Mouse (Mus musculus): ENCODE results near the gene Ift81. TPM values are rescaled to one million over a fixed set of nuclear protein-coding genes. Genes with fewer than 3 reads are reported as not detected.

Ift81 gene
- polyA plus RNA-seq, 1 experiment from 2014 or later: 2.3 TPM

GRCm38 (mm10) chr5:122503760-122504119 lies 110.6 kb downstream of the Ift81 start:
- ATAC-seq (ENCODE audit: insufficient read depth): no peak
- H3K27ac ChIP-seq (replicated peaks): no peak overlapping the region
- peaks cover 10% of the 10 kb centered on the region for H3K36me3 ChIP-seq (replicated peaks)
- H3K4me3 ChIP-seq (replicated peaks): no peak overlapping the region
- H3K27me3 ChIP-seq: peaks cover 22% of the 10 kb centered on the region
- no peak overlapping the region for H3K4me2 ChIP-seq
- WGBS (ENCODE audit: insufficient replicate concordance): 50% methylated on average over 4 of the region's 4 CpGs
- H3K9me3 ChIP-seq (replicated peaks): no peaks in the 10 kb centered on the region
- H3K9ac ChIP-seq: no peak overlapping the region
- H3K4me1 ChIP-seq (replicated peaks): peaks cover 25% of the 10 kb centered on the region

GRCm38 (mm10) chr5:122503015-122503759 lies 111.1 kb downstream of the Ift81 start:
- H3K27me3 ChIP-seq: peaks cover 22% of the 10 kb centered on the region
- H3K4me1 ChIP-seq (replicated peaks): peaks cover 29% of the 10 kb centered on the region
- H3K4me3 ChIP-seq (replicated peaks): peak overlapping the region; percentile 98
- peak overlapping the region; percentile 99 for H3K4me2 ChIP-seq
- peak overlapping the region; percentile 77 for H3K9ac ChIP-seq
- 48% methylated on average over 15 of the region's 15 CpGs for WGBS (ENCODE audit: insufficient replicate concordance)
- H3K27ac ChIP-seq (replicated peaks): peak overlapping the region; percentile 65; the same call in 1 of the 2 replicates
- ATAC-seq (ENCODE audit: insufficient read depth): no peak
- peaks cover 12% of the 10 kb centered on the region for H3K36me3 ChIP-seq (replicated peaks)
- H3K9me3 ChIP-seq (replicated peaks): no peaks in the 10 kb centered on the region

- Histone ChIP-seq H3K4me2 (peak within 1 kb of the TSS; percentile 99), H3K4me3 (replicated peaks) (peak within 1 kb of the TSS; percentile 98), H3K9me3 (replicated peaks) (no peaks in the 10 kb centered on the region), H3K27ac (replicated peaks) (peak within 1 kb of the TSS; percentile 97), H3K27me3 (peaks cover 22% of the 10 kb centered on the region), H3K9ac (peak within 1 kb of the TSS; percentile 97), H3K4me1 (replicated peaks) (peaks cover 36% of the 10 kb centered on the region), H3K36me3 (replicated peaks) (peaks cover 19% of the 10 kb centered on the region)
- under 1% methylated on average over 76 of the region's 113 CpGs for WGBS (ENCODE audit: insufficient replicate concordance)
- ATAC-seq (ENCODE audit: insufficient read depth): peak; percentile 90
Measured at GRCm38 (mm10) chr5:122502077-122502941, 112.0 kb downstream of the Ift81 start, which contains the start of gene Atp2a2. Gene Atp2a2, minus strand, starts transcription at chr5:122502225.

GRCm38 (mm10) chr5:122501101-122502076 lies 112.9 kb downstream of the Ift81 start:
- peaks cover 27% of the 10 kb centered on the region for H3K36me3 ChIP-seq (replicated peaks)
- ATAC-seq (ENCODE audit: insufficient read depth): peak; percentile 53
- peak overlapping the region; percentile 99 for H3K4me2 ChIP-seq
- peak overlapping the region; percentile 97 for H3K9ac ChIP-seq
- H3K9me3 ChIP-seq (replicated peaks): no peaks in the 10 kb centered on the region
- peak overlapping the region; percentile 98 for H3K4me3 ChIP-seq (replicated peaks)
- H3K4me1 ChIP-seq (replicated peaks): peaks cover 42% of the 10 kb centered on the region
- WGBS (ENCODE audit: insufficient replicate concordance): under 1% methylated on average over 113 of the region's 113 CpGs
- peaks cover 22% of the 10 kb centered on the region for H3K27me3 ChIP-seq
- H3K27ac ChIP-seq (replicated peaks): peak overlapping the region; percentile 97

GRCm38 (mm10) chr5:122500563-122500962 lies 113.8 kb downstream of the Ift81 start:
- Histone ChIP-seq H3K36me3 (replicated peaks) (peaks cover 35% of the 10 kb centered on the region), H3K4me2 (peak overlapping the region; percentile 99), H3K27me3 (peaks cover 22% of the 10 kb centered on the region), H3K9ac (peak overlapping the region; percentile 97), H3K4me3 (replicated peaks) (peak overlapping the region; percentile 98), H3K4me1 (replicated peaks) (peaks cover 42% of the 10 kb centered on the region), H3K9me3 (replicated peaks) (no peaks in the 10 kb centered on the region), H3K27ac (replicated peaks) (peak overlapping the region; percentile 97)
- ATAC-seq (ENCODE audit: insufficient read depth): no peak
- WGBS (ENCODE audit: insufficient replicate concordance): 24% methylated on average over 5 of the region's 5 CpGs

Other genes starting within 250 kb of the Ift81 start
- gene Gpn3, start 242.6 kb downstream of the Ift81 start, polyA plus RNA-seq (2015; fragmentation: Nextera tagmentation; extraction: Ambion mirVana): 48.7 and 53.5 TPM in 2 replicates
- 16.9 and 19.1 TPM in 2 replicates for gene Fam216a, start 242.2 kb downstream of the Ift81 start, polyA plus RNA-seq (2015; fragmentation: Nextera tagmentation; extraction: Ambion mirVana)
- 80.7 and 105 TPM in 2 replicates for gene Arpc3, start 222.6 kb downstream of the Ift81 start, polyA plus RNA-seq (2015; fragmentation: Nextera tagmentation; extraction: Ambion mirVana)
- gene Anapc7, start 192.8 kb downstream of the Ift81 start, polyA plus RNA-seq (2015; fragmentation: Nextera tagmentation; extraction: Ambion mirVana): 14.4 and 17.2 TPM in 2 replicates
- 13.2 and 14.5 TPM in 2 replicates for gene Atp2a2, start 112.3 kb downstream of the Ift81 start, polyA plus RNA-seq (2015; fragmentation: Nextera tagmentation; extraction: Ambion mirVana)
- 1.5 TPM in 2 replicates for gene P2rx7, start 29.4 kb upstream of the Ift81 start, polyA plus RNA-seq (2015; fragmentation: Nextera tagmentation; extraction: Ambion mirVana)
- gene P2rx4, start 93.0 kb upstream of the Ift81 start, polyA plus RNA-seq (2015; fragmentation: Nextera tagmentation; extraction: Ambion mirVana): 25.2 and 27.9 TPM in 2 replicates
- gene Camkk2, start 164.9 kb upstream of the Ift81 start, polyA plus RNA-seq (2015; fragmentation: Nextera tagmentation; extraction: Ambion mirVana): 8.9 and 11.4 TPM in 2 replicates
- gene Anapc5, start 206.8 kb upstream of the Ift81 start, polyA plus RNA-seq (2015; fragmentation: Nextera tagmentation; extraction: Ambion mirVana): 220 and 221 TPM in 2 replicates
- gene Rnf34, start 235.5 kb upstream of the Ift81 start, polyA plus RNA-seq (2015; fragmentation: Nextera tagmentation; extraction: Ambion mirVana): 11.0 and 11.8 TPM in 2 replicates